Mouse (Mus musculus) hindlimb bud, embryonic 11.5 days (tissue): ENCODE results near the gene Trpt1.

ENCODE experiments used
- DNase-seq: peaks from one replicate; pipeline ENCODE4 v3.0.0-alpha.2; 2012; ENCODE audit warnings: low read depth, low spot score; ENCODE audit errors: extremely low spot score

Trpt1 gene

DNA sequence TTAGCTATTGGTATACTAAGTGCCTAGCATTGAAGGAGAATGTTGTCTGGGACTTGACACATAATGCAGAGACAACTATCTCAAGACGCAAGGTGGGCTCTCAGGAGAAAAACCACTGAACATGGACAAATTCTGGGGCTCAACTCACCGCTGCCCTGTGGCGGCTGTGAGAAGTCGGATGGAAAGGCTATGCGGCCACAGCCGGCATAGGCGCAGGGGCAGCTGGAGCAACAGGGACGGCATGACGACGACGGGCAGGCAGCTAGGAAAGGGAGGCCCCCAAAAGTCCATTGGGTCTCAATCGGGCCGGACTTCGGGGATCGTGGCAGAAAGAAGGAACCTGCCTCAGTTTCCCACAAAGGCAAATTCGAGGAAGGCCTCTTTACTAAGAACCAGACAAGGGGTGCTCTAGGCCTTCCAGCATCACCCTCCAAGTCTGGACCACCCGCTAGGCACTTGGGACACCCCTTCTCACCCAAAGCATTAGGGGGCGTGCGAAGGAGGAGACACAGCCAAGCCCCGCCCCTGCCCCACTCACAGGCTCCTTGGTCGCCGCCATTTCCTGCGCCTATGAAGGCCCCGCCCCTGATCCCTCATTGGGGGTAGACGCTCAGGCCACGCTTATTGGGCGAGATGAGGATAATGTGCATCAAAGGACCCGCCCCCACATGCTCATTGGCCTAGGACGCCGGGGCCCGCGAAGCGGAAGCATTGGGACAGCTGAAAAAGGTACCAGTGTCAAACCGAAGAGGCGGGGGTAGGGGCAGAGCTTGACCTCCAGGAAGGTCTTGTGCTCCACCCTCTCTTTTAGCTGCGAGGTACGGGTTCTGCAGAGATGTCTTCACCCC is 3.7 kb upstream of the Trpt1 start, which contains the start of gene Dnajc4:
Gene Dnajc4, minus strand, starts transcription at position 562 of the 848 bp plus-strand sequence.
- DNase-seq: peak; percentile 86

DNA sequence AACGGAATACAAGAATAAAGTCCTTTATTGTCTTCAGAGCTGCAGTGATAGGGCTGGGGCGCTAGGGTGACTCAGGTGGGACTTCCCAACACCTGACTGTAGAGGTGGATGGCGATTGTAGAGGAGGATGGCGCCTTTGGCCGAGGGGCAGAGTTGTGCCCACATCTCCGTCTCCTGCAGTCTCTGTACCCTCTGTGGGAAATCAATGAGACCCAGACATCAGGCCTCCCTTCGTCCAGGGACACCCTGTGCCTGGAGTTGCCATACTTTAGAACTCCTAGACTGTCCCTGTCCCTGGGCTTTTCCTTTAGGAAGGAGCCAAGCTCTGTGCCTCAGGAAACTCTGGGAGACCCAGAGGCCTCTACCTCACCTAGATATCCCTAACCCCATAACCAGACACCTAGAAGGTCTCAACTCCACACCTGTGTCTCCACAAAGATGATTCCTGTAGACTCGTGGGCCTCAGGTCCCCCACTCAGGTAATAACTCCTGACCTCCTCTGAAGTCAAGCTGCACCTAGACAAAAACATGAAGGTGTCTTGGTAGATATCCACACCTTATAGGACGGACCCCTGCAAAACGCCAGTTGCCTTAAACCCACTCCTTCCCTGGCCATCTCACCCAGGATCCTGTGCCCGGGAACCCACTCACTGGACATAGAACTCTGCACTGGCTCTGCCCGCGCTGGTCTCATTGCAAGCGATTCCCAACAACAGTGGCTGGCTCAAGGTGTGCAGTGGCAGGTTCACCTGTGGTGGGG is 2.7 kb upstream of the Trpt1 start:
- no peak for DNase-seq

DNA sequence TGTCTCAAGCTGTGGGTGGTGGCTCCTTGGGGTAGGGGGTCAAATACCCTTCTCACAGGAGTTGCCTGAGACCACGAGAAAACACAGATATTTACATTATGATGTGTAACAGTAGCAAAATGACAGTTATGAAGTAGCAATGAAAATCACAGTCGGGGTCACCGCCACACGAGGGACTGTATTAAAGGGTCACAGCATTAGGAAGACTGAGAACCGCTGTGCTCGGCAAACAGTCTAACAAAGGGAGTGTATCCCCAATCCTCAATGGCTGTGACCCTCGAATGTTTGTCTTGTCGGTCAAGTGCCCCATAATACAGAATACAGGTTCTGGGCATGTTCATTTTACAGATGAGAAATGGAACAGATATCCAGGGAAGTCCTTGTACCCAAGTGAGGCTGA is 1.9 kb upstream of the Trpt1 start:
- no peak for DNase-seq

DNA sequence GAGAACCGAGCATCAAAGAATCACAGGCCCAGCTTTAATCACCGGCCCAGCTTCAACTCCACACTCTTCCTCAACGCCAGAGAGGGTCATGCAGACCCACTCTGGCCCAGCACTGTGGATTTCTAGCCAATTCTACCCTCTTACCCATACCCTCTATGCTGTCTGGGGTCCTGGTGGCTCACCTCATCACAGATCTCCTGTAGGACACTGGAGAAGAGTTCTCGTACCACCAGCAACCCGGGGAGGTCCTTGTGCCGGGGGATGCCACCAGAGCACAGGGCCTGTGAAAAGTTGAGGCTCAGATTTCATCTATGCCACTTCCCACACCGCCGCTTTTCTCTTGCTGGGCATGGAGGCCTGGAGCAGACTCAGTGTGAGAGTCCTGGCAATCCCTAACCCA is 1.4 kb upstream of the Trpt1 start:
- DNase-seq: no peak

DNA sequence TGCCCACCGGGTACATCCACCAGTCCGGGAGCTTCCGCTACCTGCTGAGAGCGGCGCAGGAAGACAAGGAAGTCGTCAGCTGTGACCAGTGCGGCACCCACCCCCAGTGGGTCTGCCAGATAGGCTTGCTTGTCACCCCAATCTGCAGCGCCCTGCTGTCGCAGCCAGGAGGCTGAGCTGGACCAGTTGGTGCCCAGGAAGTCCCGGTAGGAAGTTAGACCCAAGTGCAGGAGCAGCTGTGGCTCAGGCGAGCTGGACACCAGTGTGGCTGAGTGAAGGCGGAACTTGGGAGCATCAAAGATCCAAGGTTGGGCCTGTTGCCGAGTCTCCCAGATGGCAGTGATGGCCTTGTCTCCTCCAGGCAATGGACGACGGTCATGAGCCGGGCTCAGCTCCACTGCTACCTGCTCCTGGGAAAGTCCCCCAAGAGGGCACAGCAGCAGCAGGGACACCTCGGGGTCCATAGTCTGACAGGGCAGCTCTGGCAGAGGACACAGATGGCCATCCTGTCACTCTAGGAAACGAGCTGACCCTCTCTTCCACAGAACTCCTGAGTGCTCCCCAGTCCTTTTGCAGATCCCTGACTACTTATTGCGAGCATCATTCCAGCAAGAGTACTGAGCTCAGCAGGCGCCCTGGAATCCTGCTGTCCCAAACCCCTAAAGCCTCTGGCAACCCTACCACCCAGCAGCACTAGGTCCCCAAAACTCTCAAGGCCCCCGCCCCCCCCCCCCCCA is 508 bp upstream of the Trpt1 start:
- DNase-seq: no peak

DNA sequence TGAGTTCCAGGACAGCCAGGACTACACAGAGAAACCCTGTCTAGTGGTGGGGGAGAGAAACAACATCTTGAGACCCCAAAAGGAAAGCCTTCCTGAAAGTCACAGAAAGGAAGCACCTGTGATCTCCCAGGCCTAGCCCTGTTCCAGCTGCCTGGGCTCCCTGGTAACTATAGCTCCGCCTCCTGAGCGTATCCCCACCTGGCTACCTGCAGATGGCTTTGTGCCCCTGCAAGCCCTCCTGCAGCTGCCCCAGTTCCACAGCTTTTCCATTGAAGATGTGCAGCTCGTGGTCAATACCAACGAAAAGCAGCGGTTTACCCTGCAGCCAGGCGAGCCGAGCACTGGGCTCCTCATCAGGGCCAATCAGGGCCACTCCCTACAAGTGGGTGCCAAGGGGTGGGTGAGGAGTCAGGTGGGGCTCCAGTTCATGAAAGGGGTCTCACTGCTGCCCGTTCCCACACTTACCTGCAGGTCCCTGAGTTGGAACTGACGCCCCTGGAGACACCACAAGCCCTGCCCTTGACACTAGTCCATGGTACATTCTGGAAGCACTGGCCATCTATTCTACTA is 1.9 kb downstream of the Trpt1 start:
- DNase-seq: no peak

DNA sequence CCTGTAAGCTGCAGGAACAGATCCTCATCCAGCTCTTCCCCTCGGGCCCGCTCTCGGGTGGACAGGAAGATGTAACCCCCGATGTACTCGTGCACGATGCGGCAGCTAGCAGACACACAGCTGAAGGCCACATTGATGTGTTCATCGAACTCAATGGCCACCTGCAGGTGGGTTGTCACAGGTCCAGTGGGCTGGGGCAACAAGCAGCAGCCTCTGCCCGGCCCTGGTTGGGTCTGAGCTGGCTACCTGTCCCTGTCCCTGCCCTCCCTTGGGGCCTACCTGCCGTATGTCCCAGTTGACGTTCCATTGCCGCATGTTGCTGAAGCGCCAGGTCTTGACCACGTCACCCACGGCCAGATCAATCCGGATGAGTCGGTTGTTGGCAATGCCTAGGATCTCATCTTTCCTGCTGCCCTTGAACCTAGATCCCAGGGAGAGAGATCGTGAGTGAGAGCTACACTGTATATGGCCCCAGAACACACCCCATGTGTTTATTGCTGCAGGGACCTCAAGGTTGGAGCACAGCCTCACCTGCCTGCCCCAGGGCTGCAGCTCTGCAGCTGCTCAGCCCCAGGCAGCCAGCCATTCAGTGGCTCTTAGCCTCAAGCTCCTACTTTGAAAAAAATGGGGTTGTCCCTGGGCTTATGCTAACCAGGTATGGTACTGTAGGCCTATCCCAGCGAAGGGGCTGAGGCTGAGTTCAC is 3.6 kb downstream of the Trpt1 start:
- no peak for DNase-seq

DNA sequence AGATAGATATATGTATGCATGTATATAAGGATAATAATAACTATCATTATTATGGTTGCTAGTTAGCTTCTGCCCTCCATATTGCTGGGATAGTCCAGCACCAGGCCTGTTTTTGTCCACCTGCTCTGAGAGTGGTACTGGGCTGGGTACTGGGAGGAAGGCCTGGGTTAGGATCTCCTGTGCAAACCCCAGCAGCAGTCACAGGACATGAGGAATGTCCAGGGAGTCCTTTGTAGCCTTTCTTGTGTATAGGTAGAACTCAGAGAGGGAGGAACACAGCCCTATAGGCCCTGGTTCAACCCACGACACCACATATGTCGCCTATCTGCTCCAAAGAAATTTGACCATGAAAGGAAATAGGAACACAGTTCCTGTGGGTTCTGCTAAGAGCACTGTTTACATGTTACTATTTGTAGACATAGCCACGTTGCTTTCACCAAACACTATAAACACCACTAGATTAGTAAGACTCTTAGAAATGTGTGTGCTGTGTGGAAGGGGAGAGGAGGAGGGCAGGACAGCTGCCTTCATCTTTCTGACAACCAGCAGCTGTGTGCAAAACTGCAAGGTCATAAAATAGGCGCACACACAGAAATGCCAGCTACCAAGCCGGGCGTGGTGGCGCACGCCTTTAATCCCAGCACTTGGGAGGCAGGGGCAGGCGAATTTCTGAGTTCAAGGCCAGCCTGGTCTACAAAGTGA is 11.1 kb downstream of the Trpt1 start:
- no peak for DNase-seq

DNA sequence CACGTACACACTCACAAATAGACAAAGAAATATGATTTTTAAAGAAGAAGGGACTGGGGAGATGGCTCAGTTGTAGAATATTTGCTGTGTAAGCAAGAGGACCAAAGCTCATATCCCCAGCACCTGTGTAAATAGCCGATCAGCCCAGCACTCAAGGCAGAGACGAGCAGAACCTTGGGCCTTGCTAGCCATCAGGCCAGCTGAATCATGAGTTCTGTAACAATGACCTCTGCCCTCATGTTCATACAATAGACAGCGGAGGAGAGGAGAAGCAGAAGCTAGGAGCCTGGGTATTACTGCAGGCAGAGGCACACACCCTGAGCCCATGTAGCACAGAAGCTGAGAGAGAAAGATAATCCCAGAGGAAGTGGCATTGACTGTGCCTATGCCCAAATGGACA is 16.5 kb downstream of the Trpt1 start:
- no peak for DNase-seq

DNA sequence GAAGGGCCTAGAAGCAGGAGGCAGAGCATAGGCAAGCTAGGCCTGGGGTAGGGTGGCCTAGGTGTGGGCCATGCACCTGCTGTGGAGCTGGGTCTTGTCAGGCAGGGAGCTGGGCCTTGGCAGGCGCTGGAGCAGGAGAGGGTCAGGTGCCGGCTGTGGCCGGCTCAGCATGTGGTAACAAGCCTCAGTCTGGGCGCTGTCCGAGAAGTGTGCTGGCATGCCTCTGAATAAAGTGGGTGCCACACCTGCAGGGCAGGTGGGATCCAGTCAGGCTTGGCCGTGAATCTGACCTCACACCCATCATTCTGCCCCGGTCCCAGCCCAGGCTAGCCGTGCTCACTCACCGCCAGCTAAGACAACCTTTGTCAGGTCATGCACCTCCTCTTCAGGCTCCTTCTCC is 18.1 kb downstream of the Trpt1 start:
- DNase-seq: no peak

DNA sequence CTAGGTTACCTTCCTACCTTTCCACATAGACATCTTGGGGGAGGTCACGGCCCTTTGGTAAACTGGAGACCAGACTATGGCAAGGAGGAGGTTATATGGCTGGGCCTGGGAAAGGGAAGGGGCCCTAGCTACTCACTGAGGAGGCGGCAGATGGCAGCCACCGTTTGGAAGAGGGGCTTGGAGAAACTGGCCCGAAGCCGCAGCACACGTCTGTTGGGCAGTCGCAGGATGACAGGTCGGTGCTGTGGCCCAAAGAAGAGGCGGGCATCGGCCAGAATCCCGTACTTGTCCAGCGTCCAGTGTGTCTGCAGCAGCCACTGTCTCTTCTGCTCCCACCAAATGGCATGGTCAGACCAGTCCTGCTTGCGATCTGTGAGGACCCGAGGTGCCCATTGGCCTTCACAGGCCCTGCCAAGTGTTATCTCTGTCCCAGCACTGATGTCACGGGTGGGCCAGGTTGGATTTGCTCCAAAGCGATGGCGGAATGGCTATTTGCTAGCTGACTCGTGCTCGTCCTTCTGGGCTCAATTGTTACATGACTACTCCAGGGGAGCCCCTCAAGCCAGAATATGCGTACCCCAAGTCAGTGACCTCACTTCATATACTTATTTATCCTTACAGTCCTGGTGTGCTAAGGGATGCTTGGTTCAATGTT is 18.7 kb downstream of the Trpt1 start:
- DNase-seq: no peak

DNA sequence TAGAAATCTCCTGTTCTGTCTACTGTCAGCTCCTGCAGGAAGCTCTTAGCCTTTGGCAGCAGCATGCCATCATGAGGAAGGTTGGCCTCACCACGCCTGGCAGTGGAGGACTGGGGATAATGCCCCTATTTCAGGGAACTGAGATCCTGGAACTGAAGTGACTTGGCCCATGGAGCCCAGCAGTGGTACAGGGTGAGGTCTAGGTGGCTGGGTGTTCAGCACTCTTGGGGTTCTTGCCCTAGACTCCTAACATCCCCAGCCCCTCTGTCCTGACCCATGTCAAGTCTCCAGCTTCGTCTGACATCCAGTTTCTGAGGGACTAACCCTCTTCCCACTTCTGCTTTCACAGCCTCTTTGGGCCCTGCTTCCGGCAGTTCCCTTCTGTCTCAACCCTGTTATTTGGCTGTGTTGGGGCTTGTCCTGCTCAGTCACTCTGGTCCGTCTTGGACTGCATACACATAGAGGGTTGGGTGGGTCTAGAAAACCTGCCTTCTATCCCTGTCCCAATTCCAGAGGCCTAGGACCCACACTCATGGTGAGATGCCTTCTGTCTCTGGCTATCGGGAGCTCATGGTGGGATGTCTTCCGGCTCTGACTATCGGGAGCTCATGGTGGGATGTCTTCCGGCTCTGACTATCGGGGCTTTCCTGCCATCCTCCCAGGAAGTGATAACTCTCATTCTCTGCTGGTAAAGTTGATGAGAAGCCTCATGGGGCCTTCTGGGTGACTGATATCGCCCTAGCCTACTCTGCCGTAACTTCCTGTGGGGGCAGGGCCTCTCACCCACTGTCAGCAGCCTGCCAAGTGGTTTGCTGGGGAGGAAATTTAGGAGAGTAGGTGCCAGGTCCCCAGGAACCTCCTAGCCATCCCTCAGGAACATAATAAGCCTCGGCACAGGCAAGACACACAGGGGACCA is 21.9 kb downstream of the Trpt1 start:
- DNase-seq: no peak

DNA sequence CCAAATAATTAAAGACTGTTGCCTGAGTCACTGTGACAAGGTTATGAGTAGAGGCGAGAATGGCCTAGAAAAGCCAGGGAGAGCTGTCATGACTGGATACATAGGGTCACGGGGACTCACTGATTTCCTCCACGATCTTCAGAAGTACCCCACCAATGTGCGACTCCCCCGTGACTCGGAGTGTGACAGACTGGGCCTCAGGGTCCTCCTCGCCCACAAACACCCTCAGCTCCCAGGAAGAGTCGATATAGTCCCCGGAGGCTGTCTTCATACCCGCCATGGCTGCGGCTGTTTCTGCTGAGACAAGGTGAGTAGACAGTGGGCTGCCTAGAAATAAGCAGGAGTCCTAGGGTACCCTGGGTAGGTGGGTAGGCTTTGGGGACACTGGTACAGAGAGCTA is 22.6 kb downstream of the Trpt1 start:
- DNase-seq: no peak

DNA sequence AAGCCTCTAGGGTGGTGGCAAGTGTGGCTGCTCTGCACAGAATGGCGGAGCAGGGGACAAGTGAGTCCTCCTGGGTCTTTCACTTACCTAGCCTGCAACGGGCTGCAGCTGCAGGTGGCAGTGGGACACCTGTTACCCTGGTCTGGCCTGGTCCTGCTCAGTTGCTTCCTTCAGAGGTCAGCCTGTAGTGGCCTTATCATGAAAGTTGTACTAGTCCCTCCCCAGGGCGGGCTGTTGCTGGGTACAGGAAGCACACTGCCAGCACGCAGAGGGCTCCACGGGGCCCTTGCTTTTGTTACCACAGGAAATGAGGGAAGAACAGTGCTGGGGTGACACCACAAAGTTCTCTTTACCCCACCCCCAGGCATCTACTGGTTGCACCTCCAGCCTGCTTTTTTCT is 23.3 kb downstream of the Trpt1 start, which contains the start of gene Fermt3:
Gene Fermt3, minus strand, starts transcription at position 279 of the 400 bp plus-strand sequence.
- no peak for DNase-seq

DNA sequence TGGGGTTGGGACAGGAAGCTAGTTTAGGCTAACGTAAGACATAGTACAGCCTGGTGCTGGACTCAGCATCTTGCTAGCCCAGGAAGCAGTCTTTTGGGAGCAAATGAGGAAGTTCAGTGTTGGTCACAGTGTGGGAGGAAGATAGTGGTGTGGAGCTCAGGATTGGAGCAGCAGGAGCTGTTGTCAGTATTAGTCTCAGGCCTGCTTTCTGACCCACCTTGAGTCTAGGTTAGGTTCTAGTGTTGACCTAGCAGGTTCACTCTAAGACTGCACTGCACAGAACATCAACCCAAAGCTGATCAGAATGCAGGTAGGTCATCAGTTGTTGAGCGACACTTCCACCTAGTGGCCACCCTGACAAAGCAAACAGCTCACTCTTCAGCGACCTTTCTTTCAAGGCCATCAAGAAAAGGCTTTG is 24.3 kb downstream of the Trpt1 start:
- no peak for DNase-seq

DNA sequence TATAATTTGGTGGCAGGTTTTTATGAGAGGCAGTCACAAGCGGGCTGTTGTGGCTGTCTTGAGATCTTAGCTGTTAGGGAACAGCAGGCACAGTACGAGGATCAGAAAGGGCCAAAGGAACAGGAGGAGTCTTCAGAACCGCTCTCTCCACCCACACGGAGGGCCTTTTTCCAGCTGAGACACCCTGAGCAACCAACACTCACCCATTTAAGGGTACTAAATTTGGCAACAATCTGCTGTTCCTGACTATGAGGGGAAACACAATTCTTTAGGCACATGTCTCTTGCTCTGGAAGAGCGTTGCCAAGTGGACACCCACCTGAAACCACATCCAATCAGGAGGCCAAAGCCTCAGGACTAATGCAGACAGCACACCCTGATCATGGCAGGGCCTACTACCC is 33.6 kb downstream of the Trpt1 start:
- no peak for DNase-seq

DNA sequence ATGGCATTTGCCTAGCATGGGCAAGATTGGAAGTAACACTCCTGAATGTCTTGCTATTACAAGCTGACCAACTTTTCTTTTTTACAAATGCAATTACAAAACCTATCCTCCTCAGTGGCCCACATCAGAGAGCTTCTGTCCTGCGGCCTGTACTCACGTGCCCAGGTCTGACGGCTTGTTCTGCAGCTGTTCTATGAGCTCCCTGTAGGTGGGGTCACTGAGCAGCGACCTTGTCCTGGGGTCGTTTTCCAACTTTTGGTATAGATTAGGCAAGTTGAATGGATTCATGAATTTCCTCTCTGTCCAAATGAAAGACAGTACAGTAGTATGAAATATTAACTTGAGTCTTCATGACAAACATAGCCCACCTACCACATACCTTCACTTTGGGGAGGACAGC is 38.1 kb downstream of the Trpt1 start:
- DNase-seq: no peak

DNA sequence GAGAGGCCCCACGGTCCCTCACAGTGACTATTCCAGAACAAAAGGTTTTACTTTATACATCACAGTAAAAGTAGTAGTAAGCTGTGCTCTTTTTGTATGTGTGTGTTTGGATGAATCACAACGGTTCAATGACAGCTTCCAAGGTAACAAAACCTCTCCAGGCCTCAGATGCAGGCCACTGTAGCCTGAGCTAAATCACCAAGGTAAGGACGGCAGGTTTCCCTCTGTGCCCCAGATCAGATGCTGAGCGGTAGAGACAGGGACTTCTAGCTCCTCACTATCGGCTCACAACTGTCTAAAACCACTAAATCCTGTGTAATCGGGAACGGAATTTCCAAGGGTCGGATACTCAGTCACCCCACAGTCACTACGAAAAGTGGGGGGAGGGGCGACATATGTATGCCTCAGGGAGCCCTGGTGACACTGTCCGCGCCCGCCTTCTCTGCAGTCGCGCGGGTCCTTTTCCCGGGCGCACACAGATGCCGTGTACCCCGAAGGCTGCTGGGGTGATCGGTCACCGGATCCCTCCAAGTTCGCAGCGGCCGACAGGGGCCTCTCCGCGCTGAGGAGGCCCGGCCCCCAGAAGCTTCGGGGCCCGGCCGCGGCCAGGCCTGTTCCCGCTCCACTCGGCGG is 43.3 kb downstream of the Trpt1 start:
- no peak for DNase-seq
